Mouse (Mus musculus) embryonic facial prominence, embryonic 14.5 days (tissue): ENCODE measurements around the gene Gm20388. TPM values are rescaled to one million over a fixed set of nuclear protein-coding genes. Genes with fewer than 3 reads are reported as not detected.

ENCODE experiments used
- ATAC-seq: fragments of 200-750 bp; cut with Nextera tagmentation; 2 replicates; pipeline ENCODE4 v1.8.0; 2017; ENCODE audit warnings: low read depth, moderate number of reproducible peaks, moderate TSS enrichment
- DNase-seq: peaks from one replicate; pipeline ENCODE4 v3.0.0-alpha.2; 2015; ENCODE audit warnings: low spot score
- H3K27ac ChIP-seq: fragments of 300-500 bp; sonication (generic); replicated peaks from 2 replicates; pipeline ENCODE4 v1.5.1; 2014; ENCODE audit warnings: low read depth, mild to moderate bottlenecking, low read length, moderate library complexity
- H3K27me3 ChIP-seq: fragments of 300-500 bp; sonication (generic); replicated peaks from 2 replicates; pipeline ENCODE4 v1.6.1; 2014; ENCODE audit warnings: low read length; ENCODE audit not compliant: control insufficient read depth, insufficient read depth
- H3K36me3 ChIP-seq: fragments of 300-500 bp; sonication (generic); 2 replicates; pipeline ENCODE4 v1.6.1; 2014; ENCODE audit warnings: low read length, mixed read lengths; ENCODE audit not compliant: control insufficient read depth, insufficient read depth
- H3K4me1 ChIP-seq: fragments of 300-500 bp; sonication (generic); 2 replicates; pipeline ENCODE4 v1.6.1; 2014; ENCODE audit warnings: antibody characterized with exemption, low read length; ENCODE audit not compliant: control insufficient read depth, insufficient read depth
- H3K4me2 ChIP-seq: fragments of 300-500 bp; sonication (generic); 2 replicates; pipeline ENCODE4 v1.6.1; 2014; ENCODE audit warnings: low read depth, mild to moderate bottlenecking, low read length, moderate library complexity, mixed read lengths
- H3K4me3 ChIP-seq: fragments of 300-500 bp; sonication (generic); 2 replicates; pipeline ENCODE4 v1.5.1; 2014; ENCODE audit warnings: low read depth, mild to moderate bottlenecking, low read length
- H3K9ac ChIP-seq: fragments of 300-500 bp; sonication (generic); 2 replicates; pipeline ENCODE4 v1.6.1; 2014; ENCODE audit warnings: low read depth, mild to moderate bottlenecking, low read length, moderate library complexity, mixed read lengths
- H3K9me3 ChIP-seq: fragments of 300-500 bp; sonication (generic); 2 replicates; pipeline ENCODE4 v1.6.1; 2016; ENCODE audit warnings: low read length; ENCODE audit not compliant: control insufficient read depth
- WGBS: fragments of 180-500 bp; shearing (Covaris S2); extraction: QIAGEN DNeasy Blood & Tissue Kit; methylation state at CpG from one replicate; pipeline ENCODE4 v1.1.7; 2014; 5-methylcytosine and 5-hydroxymethylcytosine counted together
- polyA plus RNA-seq: library from polyadenylated mRNA; unstranded; fragments of >200 nt; fragmentation: Nextera tagmentation; extraction: Ambion mirVana; gene quantifications from 2 replicates; pipeline ENCODE4 v1.2.1, GENCODE M21; 2014

Gene Gm20388
- polyA plus RNA-seq, 1 experiment from 2014 or later: not detected

DNA sequence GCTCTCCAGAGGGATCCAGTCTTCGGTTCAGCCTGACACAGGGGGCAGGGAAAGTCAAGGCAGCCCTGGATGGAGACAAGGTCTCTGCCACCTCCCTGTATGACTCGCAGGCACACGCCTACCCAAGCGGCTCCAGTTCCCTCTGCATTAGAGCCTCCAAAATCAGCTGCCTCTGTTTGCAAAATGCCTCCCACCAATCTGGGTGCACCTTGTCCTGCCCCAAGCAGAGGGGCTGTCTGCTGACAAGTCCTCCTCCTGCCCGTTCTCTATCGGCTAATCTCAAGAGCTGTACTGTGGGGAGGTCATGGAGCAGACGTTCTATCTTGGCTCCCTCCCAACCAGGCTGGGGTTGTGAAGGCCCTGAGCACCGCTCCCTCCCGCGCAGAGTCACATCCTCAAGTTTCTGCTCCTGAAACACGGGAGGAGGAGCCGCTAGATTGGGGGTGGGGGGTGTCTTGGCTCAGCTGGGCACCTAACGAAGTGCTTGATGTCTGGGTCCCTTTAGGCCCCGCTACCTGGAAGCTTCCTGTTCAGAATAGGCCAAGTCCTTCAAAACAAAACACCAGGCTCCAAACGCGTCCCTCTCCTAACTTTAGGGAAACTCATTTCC is 2564.4 kb downstream of the Gm20388 start:
- H3K27me3 ChIP-seq: no peaks in the 10 kb centered on the region
- H3K36me3 ChIP-seq: peaks cover 43% of the 10 kb centered on the region
- WGBS: 7% methylated on average over 14 of the region's 16 CpGs
- no peaks in the 10 kb centered on the region for H3K9me3 ChIP-seq
- DNase-seq (peak; percentile 50), ATAC-seq (no peak)
- peak overlapping the region; percentile 99 for H3K4me3 ChIP-seq
- H3K27ac ChIP-seq: peak overlapping the region; percentile 81; the same call in 1 of the 2 replicates
- H3K9ac ChIP-seq: peak overlapping the region; percentile 94
- peaks cover 11% of the 10 kb centered on the region for H3K4me1 ChIP-seq
- peak overlapping the region; percentile 72 for H3K4me2 ChIP-seq

DNA sequence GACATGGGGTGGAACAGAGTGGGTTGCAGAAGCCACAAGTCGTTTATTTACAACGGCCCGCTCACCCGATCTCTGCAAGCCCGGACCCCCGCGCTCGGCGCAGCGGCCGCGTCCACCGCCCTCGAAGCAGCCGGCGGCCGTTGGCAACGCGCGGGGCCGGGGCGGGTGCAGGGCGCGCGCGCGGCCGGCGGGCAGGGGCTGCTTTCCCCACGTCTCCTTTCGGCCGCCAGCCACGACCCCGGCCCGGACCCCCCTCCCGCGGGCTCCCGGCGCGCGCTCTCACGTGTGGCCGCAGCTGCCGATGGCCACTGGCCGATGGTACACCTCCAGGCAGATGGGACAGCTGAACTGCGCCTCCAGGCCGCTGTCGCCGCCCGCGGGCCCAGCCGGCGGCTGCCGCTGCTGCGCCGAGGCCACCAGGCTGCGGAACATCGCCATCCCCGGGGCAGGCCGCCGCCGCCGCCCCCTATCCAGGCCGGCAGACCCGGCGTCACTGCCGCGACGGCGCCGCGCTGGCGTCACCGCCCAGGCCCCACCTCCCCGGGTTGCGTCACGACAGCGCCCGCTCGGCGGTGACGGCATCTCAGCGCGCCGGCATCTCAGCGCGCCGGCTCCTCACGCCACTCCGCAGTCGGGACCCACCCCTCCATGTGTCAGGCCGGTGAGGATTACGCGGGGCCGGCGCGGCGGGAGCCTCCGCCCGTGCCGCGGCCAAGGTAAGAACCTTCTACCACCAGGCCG is 2565.1 kb downstream of the Gm20388 start, which contains the start of the genes Rnf166 and Ctu2:
TSS of gene Rnf166 (minus strand) at position 485 of the 741 bp plus-strand sequence.
TSS of gene Ctu2 (plus strand) at position 564 of the 741 bp plus-strand sequence.
- 2% methylated on average over 30 of the region's 103 CpGs for WGBS
- Histone ChIP-seq H3K4me1 (peaks cover 11% of the 10 kb centered on the region), H3K27ac (peak within 1 kb of the TSS; percentile 81), H3K4me3 (peak within 1 kb of the TSS; percentile 99), H3K27me3 (no peaks in the 10 kb centered on the region), H3K36me3 (peaks cover 40% of the 10 kb centered on the region), H3K4me2 (peak within 1 kb of the TSS; percentile 80), H3K9me3 (no peaks in the 10 kb centered on the region), H3K9ac (peak within 1 kb of the TSS; percentile 94)
- ATAC-seq (peak; percentile 94), DNase-seq (peak; percentile 91)

DNA sequence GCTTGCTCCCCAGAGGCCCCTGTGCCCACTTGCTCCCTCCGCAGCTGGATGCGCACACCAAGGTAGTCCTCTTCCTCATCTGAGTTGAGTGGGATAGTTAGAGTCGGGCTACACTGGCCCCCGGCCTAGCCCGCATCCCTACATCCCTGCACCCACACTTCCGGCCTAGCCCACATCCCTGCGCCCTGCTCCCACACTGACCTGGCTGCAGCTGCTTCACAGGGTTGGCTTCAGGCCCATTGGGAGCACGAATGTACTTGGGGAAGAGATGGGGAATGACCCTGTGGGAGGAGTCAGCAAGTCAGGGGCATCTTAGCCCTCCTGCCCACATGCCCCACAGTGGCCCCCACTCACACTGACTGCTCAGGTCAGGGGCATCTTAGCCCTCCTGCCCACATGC is 2571.8 kb downstream of the Gm20388 start:
- Histone ChIP-seq H3K9ac (no peak overlapping the region), H3K4me1 (no peaks in the 10 kb centered on the region), H3K4me3 (no peak overlapping the region), H3K9me3 (no peaks in the 10 kb centered on the region), H3K36me3 (peaks cover 94% of the 10 kb centered on the region), H3K4me2 (no peak overlapping the region), H3K27ac (no peak overlapping the region), H3K27me3 (no peaks in the 10 kb centered on the region)
- ATAC-seq (no peak), DNase-seq (no peak)
- 100% methylated on average over 5 of the region's 8 CpGs for WGBS

DNA sequence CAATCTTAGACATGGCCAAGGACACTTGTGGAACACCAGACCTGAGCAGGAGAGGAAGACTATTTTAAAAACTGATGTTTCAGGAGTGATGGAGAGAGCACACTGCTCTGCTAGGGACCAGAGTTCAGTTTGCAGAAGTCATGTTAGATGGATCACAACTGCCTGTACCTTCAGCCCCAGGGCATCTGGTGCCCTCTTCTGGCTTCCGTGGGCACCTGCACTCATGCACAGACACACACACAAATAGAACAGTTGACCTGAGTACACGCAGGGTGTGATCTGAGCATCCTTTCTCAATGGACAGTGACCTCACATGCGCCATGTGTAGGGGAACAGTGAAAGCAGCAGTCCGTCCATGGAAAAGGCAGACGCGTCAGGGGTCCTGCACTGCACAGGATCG is 2573.2 kb downstream of the Gm20388 start:
- no peak overlapping the region for H3K4me2 ChIP-seq
- no peaks in the 10 kb centered on the region for H3K9me3 ChIP-seq
- H3K4me1 ChIP-seq: no peaks in the 10 kb centered on the region
- no peak for ATAC-seq
- H3K36me3 ChIP-seq: peaks cover 95% of the 10 kb centered on the region
- no peaks in the 10 kb centered on the region for H3K27me3 ChIP-seq
- no peak for DNase-seq
- whole genome bisulfite sequencing: 96% methylated on average over 7 of the region's 7 CpGs
- no peak overlapping the region for H3K4me3 ChIP-seq
- no peak overlapping the region for H3K27ac ChIP-seq
- no peak overlapping the region for H3K9ac ChIP-seq

DNA sequence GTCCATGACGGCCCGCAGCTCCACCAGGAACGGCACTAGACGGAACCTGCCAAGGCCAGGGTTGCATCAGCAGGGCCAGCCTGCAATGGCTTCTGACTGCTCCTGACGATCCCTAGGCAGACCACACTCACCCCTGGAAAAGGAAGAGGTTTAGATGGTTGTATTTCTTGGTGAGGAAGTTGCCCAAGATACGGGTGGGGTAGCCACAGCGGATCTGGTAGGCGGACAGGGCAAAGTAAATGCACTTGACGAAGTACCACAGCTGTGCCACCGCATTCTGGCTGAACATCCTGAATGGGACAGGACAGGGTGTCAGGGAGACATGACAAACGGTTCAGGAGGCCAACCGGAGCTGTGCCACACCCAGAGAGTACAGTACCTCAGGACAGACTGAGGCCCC is 2574.2 kb downstream of the Gm20388 start:
- H3K36me3 ChIP-seq: peaks cover 95% of the 10 kb centered on the region
- H3K27ac ChIP-seq: no peak overlapping the region
- no peak overlapping the region for H3K9ac ChIP-seq
- no peak overlapping the region for H3K4me3 ChIP-seq
- H3K9me3 ChIP-seq: no peaks in the 10 kb centered on the region
- H3K4me2 ChIP-seq: no peak overlapping the region
- WGBS: 92% methylated on average over 12 of the region's 12 CpGs
- DNase-seq (no peak), ATAC-seq (no peak)
- H3K27me3 ChIP-seq: no peaks in the 10 kb centered on the region
- no peaks in the 10 kb centered on the region for H3K4me1 ChIP-seq

DNA sequence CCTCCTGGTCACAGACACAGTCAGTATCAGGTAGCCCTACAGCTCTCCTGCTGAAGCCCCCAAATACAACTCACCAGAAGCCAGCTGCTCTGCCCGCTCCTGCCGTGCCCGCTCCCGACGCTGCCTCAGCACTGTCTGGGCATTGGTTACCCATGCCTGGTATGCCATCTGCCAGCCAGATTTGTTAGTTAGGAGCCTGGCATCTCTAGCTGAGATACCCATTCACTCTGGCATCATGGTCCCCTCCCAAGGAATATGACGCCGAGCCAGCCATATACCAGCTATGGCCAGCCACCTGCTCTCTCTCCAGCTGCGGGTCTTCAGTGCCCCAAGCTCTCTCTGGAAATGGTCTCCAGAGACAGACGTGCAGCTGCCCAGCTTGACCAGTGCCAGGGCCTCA is 2577.7 kb downstream of the Gm20388 start:
- ATAC-seq: no peak
- Histone ChIP-seq H3K4me1 (no peaks in the 10 kb centered on the region), H3K9ac (no peak overlapping the region), H3K4me2 (no peak overlapping the region), H3K36me3 (peaks cover 95% of the 10 kb centered on the region), H3K9me3 (no peaks in the 10 kb centered on the region), H3K27me3 (no peaks in the 10 kb centered on the region), H3K27ac (no peak overlapping the region), H3K4me3 (no peak overlapping the region)
- no peak for DNase-seq
- WGBS: 94% methylated on average over 9 of the region's 9 CpGs

DNA sequence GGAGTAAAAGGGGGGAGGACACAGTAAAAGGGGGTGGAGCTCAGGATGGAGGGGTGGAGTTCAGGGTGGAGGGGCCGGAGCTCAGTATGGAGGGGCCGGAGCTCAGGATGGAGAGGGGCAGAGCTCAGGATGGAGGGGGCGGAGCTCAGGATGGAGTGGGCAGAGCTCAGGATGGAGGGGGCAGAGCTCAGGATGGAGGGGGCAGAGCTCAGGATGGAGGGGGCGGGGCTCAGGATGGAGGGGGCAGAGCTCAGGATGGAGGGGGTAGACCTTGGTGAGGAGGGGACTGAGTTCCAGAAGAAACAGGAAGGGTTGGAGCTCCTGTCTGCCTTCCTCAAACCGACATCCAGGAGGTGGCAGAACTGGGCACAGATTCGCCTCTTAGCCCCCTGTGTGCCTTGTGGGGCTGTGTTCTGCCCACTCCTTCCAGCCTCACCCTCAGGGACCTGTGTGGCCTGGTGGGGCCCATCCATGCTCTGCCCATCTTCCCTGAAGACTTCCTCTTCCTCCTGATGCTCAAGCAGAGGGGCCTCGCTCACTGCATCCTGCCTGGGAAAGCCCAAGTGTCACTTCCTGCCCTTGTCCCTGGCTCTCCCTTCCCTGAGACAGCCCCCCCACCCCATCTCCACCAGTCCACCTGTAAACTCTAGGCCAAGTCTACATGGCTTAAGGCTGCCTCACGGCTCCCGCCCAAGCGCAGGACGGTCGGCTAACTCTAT is 2586.5 kb downstream of the Gm20388 start:
- no peak overlapping the region for H3K27ac ChIP-seq
- H3K4me2 ChIP-seq: no peak overlapping the region
- no peak for ATAC-seq
- no peaks in the 10 kb centered on the region for H3K9me3 ChIP-seq
- H3K9ac ChIP-seq: no peak overlapping the region
- no peak overlapping the region for H3K4me3 ChIP-seq
- no peaks in the 10 kb centered on the region for H3K4me1 ChIP-seq
- peaks cover 88% of the 10 kb centered on the region for H3K36me3 ChIP-seq
- DNase-seq: no peak
- WGBS: 85% methylated on average over 12 of the region's 12 CpGs
- H3K27me3 ChIP-seq: no peaks in the 10 kb centered on the region

DNA sequence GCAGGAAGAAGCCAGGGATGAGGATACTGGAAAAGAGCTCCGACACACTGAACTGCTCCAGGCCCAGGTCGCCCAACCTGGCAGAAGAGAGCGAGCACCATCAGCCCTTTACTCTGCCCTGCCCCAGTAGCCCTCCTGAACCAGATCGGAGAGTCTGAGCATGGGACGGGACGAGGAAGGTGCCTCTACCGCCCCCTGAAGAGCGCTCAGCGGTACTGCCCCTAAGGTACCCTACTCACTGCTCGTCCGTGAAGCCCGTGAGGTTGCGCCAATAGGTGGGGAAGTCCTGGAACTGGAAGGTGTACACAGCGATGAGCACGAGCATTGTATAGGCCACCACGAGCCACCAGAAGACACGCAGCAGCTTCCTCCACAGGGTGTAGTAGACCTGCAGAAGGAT is 2587.3 kb downstream of the Gm20388 start:
- 74% methylated on average over 16 of the region's 17 CpGs for WGBS
- H3K36me3 ChIP-seq: peaks cover 84% of the 10 kb centered on the region
- no peak overlapping the region for H3K4me3 ChIP-seq
- H3K9me3 ChIP-seq: no peaks in the 10 kb centered on the region
- H3K4me1 ChIP-seq: no peaks in the 10 kb centered on the region
- no peak overlapping the region for H3K27ac ChIP-seq
- no peaks in the 10 kb centered on the region for H3K27me3 ChIP-seq
- ATAC-seq (no peak), DNase-seq (no peak)
- no peak overlapping the region for H3K4me2 ChIP-seq
- H3K9ac ChIP-seq: no peak overlapping the region
